Mouse (Mus musculus) heart, adult 2 months (tissue): Measurements from ENCODE around the gene Pyroxd1. TPM values are rescaled to one million over a fixed set of nuclear protein-coding genes. Genes with fewer than 3 reads are reported as not detected.
A peak's percentile ranks its signal among the peaks of the same experiment; 100 is the strongest.

Experiments used
- DNase-seq, 2 experiments: peaks; one replicate each; pipeline ENCODE4 v3.0.0; 2021
- H3K27ac ChIP-seq: fragments of 200-600 bp; 2 replicates; pipeline ENCODE4 v1.8.1; 2022
- H3K27me3 ChIP-seq: fragments of 200-500 bp; 2 replicates; pipeline ENCODE4 v1.6.1; 2012; ENCODE audit warnings: mild to moderate bottlenecking, low read length, inconsistent platforms, mixed read lengths; ENCODE audit not compliant: control insufficient read depth, insufficient read depth
- H3K36me3 ChIP-seq: fragments of 200-500 bp; 2 replicates; pipeline ENCODE4 v1.6.1; 2012; ENCODE audit warnings: low read length, inconsistent platforms; ENCODE audit not compliant: control insufficient read depth, insufficient read depth
- H3K4me1 ChIP-seq: fragments of 200-500 bp; 2 replicates; pipeline ENCODE4 v1.6.1; 2011; ENCODE audit warnings: low read length; ENCODE audit not compliant: control insufficient read depth, insufficient read depth
- H3K4me3 ChIP-seq: fragments of 200-600 bp; 2 replicates; pipeline ENCODE4 v1.8.1; 2022
- H3K79me2 ChIP-seq: fragments of 200-500 bp; replicated peaks from 2 replicates; pipeline ENCODE4 v1.6.1; 2012; ENCODE audit warnings: mild to moderate bottlenecking, inconsistent platforms, low read length, moderate library complexity, mixed read lengths; ENCODE audit not compliant: control insufficient read depth, insufficient read depth
- H3K9ac ChIP-seq: fragments of 200-500 bp; 2 replicates; pipeline ENCODE4 v1.6.1; 2012; ENCODE audit warnings: low read depth, mild to moderate bottlenecking, control low read depth, inconsistent platforms, low read length, mixed read lengths
- CTCF ChIP-seq: fragments of 200-600 bp; IDR thresholded peaks from 2 replicates; pipeline ENCODE4 v1.8.1; 2022; ENCODE audit warnings: antibody characterized with exemption, mild to moderate bottlenecking, moderate library complexity
- EP300 ChIP-seq: fragments of 200-500 bp; IDR thresholded peaks from 2 replicates; pipeline ENCODE4 v1.6.1; 2011; ENCODE audit warnings: low read depth, low read length, control low read depth; ENCODE audit not compliant: insufficient read depth
- POLR2A ChIP-seq: fragments of 200-500 bp; IDR thresholded peaks from 2 replicates; pipeline ENCODE4 v1.6.1; 2011; ENCODE audit warnings: mild to moderate bottlenecking, low read depth, low read length, control low read depth; ENCODE audit not compliant: insufficient read depth
- WGBS: fragments of 180-500 bp; shearing (Covaris S2); methylation state at CpG from one replicate; pipeline ENCODE4 v1.1.7; 2018; 5-methylcytosine and 5-hydroxymethylcytosine counted together
- intact Hi-C: fragments of 180-260 bp; cut with DNase I; formaldehyde crosslinking; loops from one replicate; pipeline ENCODE4 v1.15.1; 2025
- polyA plus RNA-seq: library from polyadenylated mRNA; depleted of rRNA; stranded (reverse); fragments of >200 nt; gene quantifications from 2 replicates; pipeline ENCODE4 v1.2.3, GENCODE M21; 2012; rRNA removed
- total RNA-seq, 2 experiments: library from RNA; stranded (reverse); gene quantifications; 2 replicates each; pipeline ENCODE4 v1.2.3; 2021

Gene Pyroxd1
- total and polyA plus RNA-seq, 3 experiments: 3.3 to 9.6 (median 9.4) TPM

DNA sequence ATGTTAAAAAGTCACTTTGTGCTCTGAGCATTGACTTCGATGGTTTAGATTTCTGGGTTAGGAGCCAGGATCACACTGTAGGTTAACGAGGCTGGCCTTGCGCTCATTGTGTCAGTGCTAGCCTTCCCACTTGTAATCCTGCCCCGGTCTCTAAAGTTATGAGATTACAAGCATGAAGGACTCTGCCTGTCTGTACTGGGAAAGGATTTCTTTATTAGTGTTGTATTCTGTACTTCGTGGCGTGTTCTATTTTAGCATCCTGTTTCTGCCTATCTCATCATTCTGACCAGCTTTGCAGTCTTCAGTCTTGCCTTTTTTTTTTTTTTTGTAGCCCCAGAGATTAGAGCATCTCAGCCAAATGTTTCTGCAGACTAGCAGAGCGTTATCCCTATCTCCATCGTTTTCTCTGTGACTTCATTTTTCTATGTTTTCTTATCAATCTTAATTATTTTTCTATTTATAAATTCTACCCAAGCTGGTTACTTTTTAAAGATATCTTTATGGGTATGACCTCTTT, 42.4 kb downstream of the Pyroxd1 start:
- intact Hi-C loops: loop anchor here (2.0 to 5.0 kb wide), 2 partner anchors 41 to 129 kb away; no protein-coding TSS in a partner anchor
- Histone ChIP-seq H3K9ac (peak overlapping the region; percentile 75; the same call in 1 of the 2 replicates), H3K27me3 (no peaks in the 10 kb centered on the region), H3K79me2 (peaks cover 5% of the 10 kb centered on the region), H3K27ac (peak overlapping the region; percentile 79), H3K4me1 (peaks cover 3% of the 10 kb centered on the region), H3K36me3 (no peaks in the 10 kb centered on the region), H3K4me3 (peak overlapping the region; percentile 78)
- no peak for DNase-seq
- WGBS: 5% methylated on average over 8 of the region's 8 CpGs
- no peak for TF ChIP-seq EP300
- TF ChIP-seq POLR2A: no peak
- TF ChIP-seq CTCF: no peak

DNA sequence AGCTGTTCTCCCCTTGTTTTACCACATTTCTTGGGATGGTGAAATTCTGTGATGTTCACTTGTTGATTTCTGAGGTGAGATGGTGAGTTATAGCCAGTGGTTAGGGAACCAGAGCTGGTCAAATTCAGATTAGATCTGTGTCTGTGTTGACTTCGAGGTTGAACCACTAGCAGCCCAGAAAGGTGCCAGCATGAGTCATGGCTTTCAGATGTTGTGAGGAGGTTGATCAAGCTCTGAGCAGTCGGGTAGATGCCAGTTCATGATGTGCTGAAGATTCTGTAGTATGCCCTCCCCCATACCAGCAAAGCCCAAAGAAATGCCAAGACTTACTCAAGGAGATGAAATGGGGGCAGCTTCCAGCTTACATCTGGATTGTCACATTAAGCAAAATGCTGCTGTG, 43.6 kb downstream of the Pyroxd1 start:
- TF ChIP-seq EP300 (no peak), CTCF (no peak), POLR2A (no peak)
- Histone ChIP-seq H3K9ac (no peak overlapping the region), H3K4me3 (no peak overlapping the region), H3K27ac (no peak overlapping the region), H3K27me3 (no peaks in the 10 kb centered on the region), H3K4me1 (peaks cover 3% of the 10 kb centered on the region), H3K36me3 (no peaks in the 10 kb centered on the region), H3K79me2 (peaks cover 5% of the 10 kb centered on the region)
- WGBS: 50% methylated on average over 2 of the region's 2 CpGs
- DNase-seq: no peak
- intact Hi-C loops: loop anchor here (5.0 kb wide), 1 partner anchor 128 kb away; no protein-coding TSS in a partner anchor

DNA sequence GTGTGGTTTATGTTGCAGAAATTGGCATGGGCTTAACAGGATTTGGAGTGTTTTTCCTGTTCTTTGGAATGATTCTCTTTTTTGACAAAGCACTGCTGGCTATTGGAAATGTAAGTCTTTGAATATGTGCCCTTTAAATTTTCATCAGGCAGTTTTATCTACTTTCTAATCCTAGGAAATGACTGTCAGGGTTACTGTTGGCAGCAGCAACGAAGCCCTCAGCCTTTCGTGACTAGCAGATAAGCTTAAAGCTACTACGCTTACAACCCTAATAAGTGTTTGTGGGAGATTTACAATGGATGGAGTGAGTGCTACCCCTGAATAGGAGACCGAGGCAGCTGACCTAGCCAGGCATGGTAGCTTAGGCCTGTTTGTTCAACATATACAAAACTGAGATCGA, 46.9 kb downstream of the Pyroxd1 start:
- no peak overlapping the region for H3K9ac ChIP-seq
- no peak overlapping the region for H3K27ac ChIP-seq
- H3K27me3 ChIP-seq: no peaks in the 10 kb centered on the region
- H3K79me2 ChIP-seq: peaks cover 3% of the 10 kb centered on the region
- intact Hi-C loops: no loop called here
- no peak overlapping the region for H3K4me3 ChIP-seq
- no peak for DNase-seq
- WGBS: 53% methylated on average over 5 of the region's 5 CpGs
- no peak for TF ChIP-seq POLR2A
- no peak for TF ChIP-seq EP300
- H3K36me3 ChIP-seq: no peaks in the 10 kb centered on the region
- peaks cover 1% of the 10 kb centered on the region for H3K4me1 ChIP-seq

DNA sequence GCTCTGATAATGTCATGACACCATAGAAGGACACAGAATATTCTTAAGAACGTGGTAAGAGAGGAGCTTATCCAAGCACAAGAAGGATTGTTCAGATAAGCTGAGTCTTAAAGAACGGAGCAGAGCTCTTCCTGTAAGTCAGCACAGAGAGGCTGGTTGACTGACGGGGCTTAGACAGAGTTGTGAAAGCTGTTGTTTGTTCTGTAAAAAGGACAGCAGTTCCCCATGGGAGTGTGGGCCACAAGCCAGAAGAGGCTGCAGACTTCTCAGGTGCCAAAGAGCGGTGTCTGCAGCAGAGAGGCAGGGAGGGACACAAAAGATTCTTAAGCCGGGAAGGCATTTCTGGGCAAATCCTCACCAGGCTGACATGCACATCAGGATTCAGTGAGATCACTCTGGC, 49.2 kb downstream of the Pyroxd1 start:
- Histone ChIP-seq H3K4me1 (no peaks in the 10 kb centered on the region; the same call in 1 of the 2 replicates), H3K27ac (no peak overlapping the region), H3K27me3 (no peaks in the 10 kb centered on the region), H3K9ac (no peak overlapping the region), H3K36me3 (no peaks in the 10 kb centered on the region), H3K79me2 (peaks cover 2% of the 10 kb centered on the region; the same call in 1 of the 2 replicates), H3K4me3 (no peak overlapping the region)
- DNase-seq: peak in 1 of 2 experiments; percentile 25
- intact Hi-C loops: no loop called here
- 66% methylated on average over 5 of the region's 5 CpGs for WGBS
- no peak for TF ChIP-seq EP300
- no peak for TF ChIP-seq CTCF
- no peak for TF ChIP-seq POLR2A

DNA sequence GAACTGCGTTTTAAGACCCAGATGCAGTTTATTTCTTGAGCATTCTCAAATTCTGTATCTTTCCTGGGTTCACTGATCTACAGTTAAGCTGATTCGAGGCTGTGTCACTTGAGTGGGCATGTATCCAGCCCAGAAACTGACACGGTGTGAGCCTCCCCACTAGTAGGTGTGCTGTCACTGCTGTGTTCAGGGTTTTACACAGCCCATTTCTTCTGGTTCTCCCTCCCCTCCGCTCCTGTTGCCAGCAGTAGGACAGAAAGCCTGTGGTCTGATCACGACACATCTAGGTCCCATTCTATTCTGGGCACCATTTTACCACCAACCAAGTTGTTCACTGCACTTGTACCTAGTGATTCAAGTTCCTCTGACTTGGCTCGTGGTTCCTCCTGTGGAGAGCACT, 50.3 kb downstream of the Pyroxd1 start:
- H3K27ac ChIP-seq: no peak overlapping the region
- intact Hi-C loops: no loop called here
- H3K9ac ChIP-seq: no peak overlapping the region
- no peaks in the 10 kb centered on the region for H3K79me2 ChIP-seq
- 82% methylated on average over 6 of the region's 6 CpGs for WGBS
- no peak for DNase-seq
- no peaks in the 10 kb centered on the region for H3K36me3 ChIP-seq
- TF ChIP-seq CTCF: no peak
- TF ChIP-seq EP300: no peak
- TF ChIP-seq POLR2A: no peak
- H3K27me3 ChIP-seq: no peaks in the 10 kb centered on the region
- H3K4me3 ChIP-seq: no peak overlapping the region
- H3K4me1 ChIP-seq: no peaks in the 10 kb centered on the region; the same call in 1 of the 2 replicates

DNA sequence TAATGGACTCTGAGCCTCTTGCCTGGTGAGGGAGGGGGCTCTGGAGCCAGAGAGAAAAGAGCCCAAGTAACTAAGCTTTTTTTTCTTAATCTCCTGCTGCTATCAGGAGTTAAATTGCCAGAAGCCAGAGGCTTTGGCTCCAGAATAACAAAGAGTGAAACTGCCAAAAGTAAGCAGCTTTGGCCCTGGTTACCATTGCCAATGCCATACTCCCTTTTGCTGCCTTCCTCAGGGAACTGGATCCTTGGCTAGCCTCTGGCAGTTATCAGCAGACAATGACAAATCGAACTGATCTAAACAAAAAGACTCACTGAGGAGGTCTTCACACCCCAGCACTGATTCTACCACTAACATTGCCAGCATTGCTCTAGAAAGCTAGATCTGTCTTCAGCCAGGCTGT, 65.7 kb downstream of the Pyroxd1 start:
- no peaks in the 10 kb centered on the region for H3K36me3 ChIP-seq
- TF ChIP-seq POLR2A: no peak
- H3K9ac ChIP-seq: no peak overlapping the region
- no peak overlapping the region for H3K27ac ChIP-seq
- no peaks in the 10 kb centered on the region for H3K79me2 ChIP-seq
- H3K4me3 ChIP-seq: no peak overlapping the region
- WGBS: 18% methylated on average over 1 of the region's 1 CpGs
- DNase-seq: no peak
- H3K27me3 ChIP-seq: peaks cover 7% of the 10 kb centered on the region
- intact Hi-C loops: no loop called here
- H3K4me1 ChIP-seq: no peaks in the 10 kb centered on the region

Other genes with a start within 250 kb of the Pyroxd1 start
- not detected for gene Slco1a6, start 137.1 kb upstream of the Pyroxd1 start, total RNA-seq
- not detected in 2 replicates for gene Slco1a6, start 137.1 kb upstream of the Pyroxd1 start, polyA plus RNA-seq
- gene Iapp, start 47.2 kb upstream of the Pyroxd1 start, total RNA-seq: not detected
- gene Iapp, start 47.2 kb upstream of the Pyroxd1 start, polyA plus RNA-seq: not detected in 2 replicates
- gene Slco1a5, start 22.7 kb upstream of the Pyroxd1 start, total RNA-seq: not detected
- gene Slco1a5, start 22.7 kb upstream of the Pyroxd1 start, polyA plus RNA-seq: 0.06 TPM in 1 of 2 replicates, not detected in the other
- gene Recql, start 41.4 kb downstream of the Pyroxd1 start, total RNA-seq: 1 to 10 TPM; 6.9 to 8.4 TPM
- gene Recql, start 41.4 kb downstream of the Pyroxd1 start, polyA plus RNA-seq: 2.3 and 5.4 TPM in 2 replicates
- 10 to 100 TPM; 15.6 to 21.4 TPM for gene Golt1b, start 41.6 kb downstream of the Pyroxd1 start, total RNA-seq
- gene Golt1b, start 41.6 kb downstream of the Pyroxd1 start, polyA plus RNA-seq: 7.0 and 13.6 TPM in 2 replicates
- gene Spx, start 67.8 kb downstream of the Pyroxd1 start, total RNA-seq: not detected
- 0.18 and 0.25 TPM in 2 replicates for gene Spx, start 67.8 kb downstream of the Pyroxd1 start, polyA plus RNA-seq
- gene Gys2, start 127.5 kb downstream of the Pyroxd1 start, total RNA-seq: under 1 TPM; 0.09 to 0.39 TPM
- 0.50 and 1.0 TPM in 2 replicates for gene Gys2, start 127.5 kb downstream of the Pyroxd1 start, polyA plus RNA-seq
- 1,000 to 10,000 TPM; 2,754 to 3,232 TPM for gene Ldhb, start 162.3 kb downstream of the Pyroxd1 start, total RNA-seq
- 2,197 and 2,972 TPM in 2 replicates for gene Ldhb, start 162.3 kb downstream of the Pyroxd1 start, polyA plus RNA-seq
- 10 to 100 TPM; 21.5 to 23.6 TPM for gene Kcnj8, start 226.0 kb downstream of the Pyroxd1 start, total RNA-seq
- gene Kcnj8, start 226.0 kb downstream of the Pyroxd1 start, polyA plus RNA-seq: 32.4 and 46.9 TPM in 2 replicates